Mouse (Mus musculus) cortical plate, adult 2 months (tissue): ENCODE data around the gene Nr1d2. TPM values are rescaled to one million over a fixed set of nuclear protein-coding genes. Genes with fewer than 3 reads are reported as not detected.
"Not testable (repeated sequence)": the region's sequence is repeated elsewhere in the genome, so short reads cannot be mapped to it uniquely, and the experiment has no call there.

Source experiments
- H3K27ac ChIP-seq: fragments of 200-500 bp; 2 replicates; pipeline ENCODE4 v1.5.1; 2012; ENCODE audit warnings: low read length, control low read depth, inconsistent platforms; ENCODE audit not compliant: insufficient read depth
- H3K4me1 ChIP-seq: fragments of 200-500 bp; 2 replicates; pipeline ENCODE4 v1.6.1; 2011; ENCODE audit warnings: low read length; ENCODE audit not compliant: control insufficient read depth, insufficient read depth
- H3K4me3 ChIP-seq: fragments of 200-500 bp; 2 replicates; pipeline ENCODE4 v1.5.1; 2011; ENCODE audit warnings: mild to moderate bottlenecking, low read length, control low read depth; ENCODE audit not compliant: insufficient read depth
- CTCF ChIP-seq: fragments of 200-500 bp; IDR thresholded peaks from 2 replicates; pipeline ENCODE4 v1.5.1; 2011; ENCODE audit warnings: mild to moderate bottlenecking, control low read depth, low read length; ENCODE audit not compliant: insufficient read depth; ENCODE audit errors: extremely low read depth
- POLR2A ChIP-seq: fragments of 200-500 bp; IDR thresholded peaks from 2 replicates; pipeline ENCODE4 v1.6.1; 2011; ENCODE audit warnings: mild to moderate bottlenecking, low read length, control low read depth; ENCODE audit not compliant: insufficient read depth; ENCODE audit errors: extremely low read depth
- polyA plus RNA-seq: library from polyadenylated mRNA; depleted of rRNA; stranded (reverse); fragments of >200 nt; gene quantifications from 2 replicates; pipeline ENCODE4 v1.2.3, GENCODE M21; 2012

Gene Nr1d2
- polyA plus RNA-seq, 1 experiment: 60.2 TPM

- no peaks in the 10 kb centered on the region for H3K4me1 ChIP-seq
- H3K4me3 ChIP-seq: no peak overlapping the region
- no peak for TF ChIP-seq POLR2A
- no peak for TF ChIP-seq CTCF
- no peak overlapping the region for H3K27ac ChIP-seq
Observed at GRCm38 (mm10) chr14:18263427-18263826, 24.5 kb upstream of the Nr1d2 start.

- Histone ChIP-seq H3K4me1 (no peaks in the 10 kb centered on the region), H3K27ac (no peak overlapping the region), H3K4me3 (no peak overlapping the region)
- TF ChIP-seq POLR2A: no peak
- TF ChIP-seq CTCF: no peak
Observed at GRCm38 (mm10) chr14:18261203-18261602, 22.3 kb upstream of the Nr1d2 start.

GRCm38 (mm10) chr14:18242638-18243130 is 3.8 kb upstream of the Nr1d2 start:
- Histone ChIP-seq H3K27ac (no peak overlapping the region), H3K4me3 (no peak overlapping the region), H3K4me1 (no peaks in the 10 kb centered on the region)
- TF ChIP-seq POLR2A (no peak), CTCF (no peak)

GRCm38 (mm10) chr14:18241786-18242185 is 2.9 kb upstream of the Nr1d2 start:
- Histone ChIP-seq H3K27ac (no peak overlapping the region), H3K4me1 (no peaks in the 10 kb centered on the region), H3K4me3 (no peak overlapping the region)
- TF ChIP-seq POLR2A: no peak
- TF ChIP-seq CTCF: no peak

- TF ChIP-seq POLR2A (no peak), CTCF (no peak)
- Histone ChIP-seq H3K4me3 (no peak overlapping the region), H3K27ac (no peak overlapping the region), H3K4me1 (no peaks in the 10 kb centered on the region)
Observed at GRCm38 (mm10) chr14:18240132-18240531, 1.2 kb upstream of the Nr1d2 start.

- Histone ChIP-seq H3K27ac (peak overlapping the region; percentile 100), H3K4me3 (peak overlapping the region; percentile 73), H3K4me1 (no peaks in the 10 kb centered on the region)
- TF ChIP-seq POLR2A: peak; percentile 44; the same call in 1 of the 2 replicates
- no peak for TF ChIP-seq CTCF
Observed at GRCm38 (mm10) chr14:18238131-18238749, 687 bp downstream of the Nr1d2 start.

GRCm38 (mm10) chr14:18237381-18237780 is 1.5 kb downstream of the Nr1d2 start:
- Histone ChIP-seq H3K4me3 (no peak overlapping the region; the same call in 1 of the 2 replicates), H3K4me1 (no peaks in the 10 kb centered on the region), H3K27ac (no peak overlapping the region)
- TF ChIP-seq POLR2A (no peak), CTCF (no peak)

- not testable (repeated sequence) for H3K4me1 ChIP-seq, H3K4me3 ChIP-seq, H3K27ac ChIP-seq
Observed at GRCm38 (mm10) chr14:18236496-18237235, 2.3 kb downstream of the Nr1d2 start.

- no peak for TF ChIP-seq POLR2A
- no peak for TF ChIP-seq CTCF
- Histone ChIP-seq H3K4me1 (no peaks in the 10 kb centered on the region), H3K4me3 (no peak overlapping the region), H3K27ac (no peak overlapping the region)
Observed at GRCm38 (mm10) chr14:18233981-18234960, 4.7 kb downstream of the Nr1d2 start.

- H3K4me1 ChIP-seq: no peaks in the 10 kb centered on the region
Observed at GRCm38 (mm10) chr14:18233076-18233475, 5.9 kb downstream of the Nr1d2 start.

GRCm38 (mm10) chr14:18231866-18232265 is 7.1 kb downstream of the Nr1d2 start:
- not testable (repeated sequence) for H3K4me1 ChIP-seq, H3K4me3 ChIP-seq, H3K27ac ChIP-seq

More at GRCm38 (mm10) chr14:18233076-18233475, 5.9 kb downstream of the Nr1d2 start:
- TF ChIP-seq CTCF: no peak
- no peak for TF ChIP-seq POLR2A
- no peak overlapping the region for H3K4me3 ChIP-seq
- H3K27ac ChIP-seq: no peak overlapping the region

GRCm38 (mm10) chr14:18229751-18230150 is 9.2 kb downstream of the Nr1d2 start:
- not testable (repeated sequence) for H3K4me1 ChIP-seq, H3K27ac ChIP-seq, H3K4me3 ChIP-seq

GRCm38 (mm10) chr14:18226181-18226580 is 12.7 kb downstream of the Nr1d2 start:
- H3K4me3 ChIP-seq: not testable (repeated sequence)

GRCm38 (mm10) chr14:18225431-18225830 is 13.5 kb downstream of the Nr1d2 start:
- H3K4me3 ChIP-seq, H3K4me1 ChIP-seq, H3K27ac ChIP-seq: not testable (repeated sequence)

More at GRCm38 (mm10) chr14:18226181-18226580, 12.7 kb downstream of the Nr1d2 start:
- H3K27ac ChIP-seq, H3K4me1 ChIP-seq: not testable (repeated sequence)
